Mouse (Mus musculus): ENCODE measurements at regions not wholly inside any gene's neighbourhood (a gene's known extent, or its start where the extent isn't known, plus 50 kb on each side); places are given as distances from the start of the nearest gene placed in this dataset.

GRCm38 (mm10) chr8:107887333-107887732, 55.1 kb upstream of the Zfhx3 start:
- TF ChIP-seq CTCF (IDR thresholded peaks at IDR 0.05; ENCODE audit: borderline replicate concordance, insufficient read depth, low read length) (no peak), POLR2A (IDR thresholded peaks at IDR 0.05; ENCODE audit: low read depth, low read length) (no peak)

Data from embryonic fibroblast, embryonic 13.5 days (primary cell).